Mouse (Mus musculus) limb, embryonic 10.5 days (tissue): Measurements from ENCODE around the gene Calm1. TPM values are rescaled to one million over a fixed set of nuclear protein-coding genes. Genes with fewer than 3 reads are reported as not detected.
A peak's percentile ranks its signal among the peaks of the same experiment; 100 is the strongest.

Experiments used
- DNase-seq: peaks from one replicate; pipeline ENCODE4 v3.0.0-alpha.2; 2017; ENCODE audit warnings: low spot score
- H3K27ac ChIP-seq: fragments of 300-500 bp; sonication (generic); 2 replicates; pipeline ENCODE4 v1.5.1; 2016; ENCODE audit warnings: mild to moderate bottlenecking
- H3K27me3 ChIP-seq: fragments of 300-500 bp; sonication (generic); 2 replicates; pipeline ENCODE4 v1.6.1; 2016; ENCODE audit warnings: low read depth, mild to moderate bottlenecking; ENCODE audit not compliant: poor library complexity, severe bottlenecking
- H3K36me3 ChIP-seq: fragments of 300-500 bp; sonication (generic); 2 replicates; pipeline ENCODE4 v1.6.1; 2016; ENCODE audit warnings: mild to moderate bottlenecking, moderate library complexity
- H3K4me1 ChIP-seq: fragments of 300-500 bp; sonication (generic); 2 replicates; pipeline ENCODE4 v1.6.1; 2016
- H3K4me3 ChIP-seq: fragments of 300-500 bp; sonication (generic); 2 replicates; pipeline ENCODE4 v1.5.1; 2016; ENCODE audit warnings: mild to moderate bottlenecking, moderate library complexity
- H3K9me3 ChIP-seq: fragments of 300-500 bp; sonication (generic); replicated peaks from 2 replicates; pipeline ENCODE4 v1.6.1; 2016; ENCODE audit warnings: mild to moderate bottlenecking
- WGBS: fragments of 180-500 bp; shearing (Covaris S2); methylation state at CpG from one replicate; pipeline ENCODE4 v1.1.7; 2016; 5-methylcytosine and 5-hydroxymethylcytosine counted together
- polyA plus RNA-seq: library from polyadenylated mRNA; unstranded; fragments of >200 nt; fragmentation: Nextera tagmentation; extraction: Ambion mirVana; gene quantifications from 2 replicates; pipeline ENCODE4 v1.2.1, GENCODE M21; 2016

The Calm1 gene
- polyA plus RNA-seq, 1 experiment from 2014 or later, result 1,121 TPM

GRCm38 (mm10) chr12:100201363-100201711 lies 2.1 kb downstream of the Calm1 start:
- no peaks in the 10 kb centered on the region for H3K27me3 ChIP-seq
- H3K4me1 ChIP-seq, result peaks cover 36% of the 10 kb centered on the region
- no peak for DNase-seq
- no peaks in the 10 kb centered on the region for H3K9me3 ChIP-seq
- H3K4me3 ChIP-seq, result peak overlapping the region; percentile 97
- no peak overlapping the region for H3K27ac ChIP-seq
- H3K36me3 ChIP-seq, result peaks cover 45% of the 10 kb centered on the region
- WGBS, result 72% methylated on average over 4 of the region's 4 CpGs

- Histone ChIP-seq H3K27me3 (no peaks in the 10 kb centered on the region), H3K4me1 (peaks cover 36% of the 10 kb centered on the region), H3K27ac (no peak overlapping the region), H3K36me3 (peaks cover 50% of the 10 kb centered on the region), H3K4me3 (peak overlapping the region; percentile 97), H3K9me3 (no peaks in the 10 kb centered on the region)
- WGBS, result 2% methylated on average over 13 of the region's 13 CpGs
- DNase-seq, result peak; percentile 92
These were observed 2.6 kb downstream of the Calm1 start for GRCm38 (mm10) chr12:100201838-100202237.

- Histone ChIP-seq H3K9me3 (no peaks in the 10 kb centered on the region), H3K4me3 (no peak overlapping the region), H3K36me3 (peaks cover 68% of the 10 kb centered on the region), H3K27ac (no peak overlapping the region), H3K4me1 (peaks cover 28% of the 10 kb centered on the region), H3K27me3 (no peaks in the 10 kb centered on the region)
- 84% methylated on average over 3 of the region's 3 CpGs for WGBS
- no peak for DNase-seq
These were observed 4.5 kb downstream of the Calm1 start for GRCm38 (mm10) chr12:100203759-100204158.

GRCm38 (mm10) chr12:100205156-100205555 lies 5.9 kb downstream of the Calm1 start:
- WGBS, result 95% methylated on average over 8 of the region's 8 CpGs
- Histone ChIP-seq H3K36me3 (peaks cover 82% of the 10 kb centered on the region), H3K9me3 (no peaks in the 10 kb centered on the region), H3K4me3 (no peak overlapping the region), H3K27ac (no peak overlapping the region), H3K27me3 (no peaks in the 10 kb centered on the region), H3K4me1 (peaks cover 22% of the 10 kb centered on the region)
- no peak for DNase-seq

- 89% methylated on average over 3 of the region's 3 CpGs for WGBS
- peaks cover 85% of the 10 kb centered on the region for H3K36me3 ChIP-seq
- no peak overlapping the region for H3K4me3 ChIP-seq
- H3K4me1 ChIP-seq, result peaks cover 9% of the 10 kb centered on the region
- no peak for DNase-seq
- no peaks in the 10 kb centered on the region for H3K27me3 ChIP-seq
- H3K9me3 ChIP-seq, result no peaks in the 10 kb centered on the region
- H3K27ac ChIP-seq, result no peak overlapping the region
These were observed 7.3 kb downstream of the Calm1 start for GRCm38 (mm10) chr12:100206521-100206920.

DNA sequence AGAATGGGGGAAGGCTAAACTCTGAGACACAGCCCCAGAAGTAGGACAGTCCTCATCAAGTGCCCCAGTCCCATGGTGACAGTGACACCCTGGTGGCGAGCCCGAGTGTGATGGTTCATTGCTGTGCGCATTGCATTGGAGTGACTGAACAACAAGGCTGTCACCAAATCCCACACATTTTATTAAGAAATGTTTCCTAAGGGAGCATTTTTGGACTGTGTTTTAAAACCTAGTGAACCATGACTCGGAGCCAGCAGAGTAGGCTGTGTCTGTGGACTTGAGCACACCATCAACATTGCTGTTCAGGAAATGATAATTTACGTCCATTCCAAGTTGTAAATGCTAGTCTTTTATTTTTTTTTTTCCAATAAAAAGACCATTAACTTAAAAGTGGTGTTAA lies 7.7 kb downstream of the Calm1 start:
- peaks cover 84% of the 10 kb centered on the region for H3K36me3 ChIP-seq
- no peak overlapping the region for H3K4me3 ChIP-seq
- peaks cover 5% of the 10 kb centered on the region for H3K4me1 ChIP-seq
- no peak for DNase-seq
- no peaks in the 10 kb centered on the region for H3K9me3 ChIP-seq
- 92% methylated on average over 5 of the region's 5 CpGs for WGBS
- H3K27ac ChIP-seq, result no peak overlapping the region
- no peaks in the 10 kb centered on the region for H3K27me3 ChIP-seq

- Histone ChIP-seq H3K27me3 (no peaks in the 10 kb centered on the region), H3K4me3 (no peak overlapping the region), H3K27ac (no peak overlapping the region), H3K36me3 (peaks cover 54% of the 10 kb centered on the region), H3K9me3 (no peaks in the 10 kb centered on the region; the same call in 1 of the 2 replicates), H3K4me1 (no peaks in the 10 kb centered on the region)
- DNase-seq, result no peak
- 91% methylated on average over 10 of the region's 10 CpGs for WGBS
These were observed 10.7 kb downstream of the Calm1 start for GRCm38 (mm10) chr12:100209701-100210478.

DNA sequence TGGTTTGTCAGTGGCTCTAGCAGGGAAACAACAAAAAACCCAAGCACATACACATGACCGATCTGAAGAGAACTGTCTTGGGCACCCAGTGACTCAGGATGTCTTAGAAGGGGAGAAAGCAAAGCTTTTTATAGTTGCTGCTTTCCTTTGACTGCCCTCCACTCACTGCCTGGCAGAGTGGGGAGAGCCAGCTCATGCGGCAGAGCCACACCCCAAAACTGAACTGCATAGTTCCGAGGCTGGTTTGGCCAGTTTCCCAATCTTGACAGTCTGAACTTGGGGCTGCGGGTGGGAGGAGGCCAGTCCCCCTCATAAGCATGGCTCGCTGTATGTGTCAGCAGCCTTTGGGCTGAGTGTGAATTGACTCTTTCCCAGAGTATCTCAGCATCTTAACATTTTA lies 11.7 kb downstream of the Calm1 start:
- WGBS, result 70% methylated on average over 5 of the region's 5 CpGs
- DNase-seq, result no peak

GRCm38 (mm10) chr12:100211453-100212185 lies 12.4 kb downstream of the Calm1 start:
- no peak for DNase-seq

More for the DNA sequence above, 11.7 kb downstream of the Calm1 start:
- Histone ChIP-seq H3K9me3 (no peaks in the 10 kb centered on the region; the same call in 1 of the 2 replicates), H3K4me1 (no peaks in the 10 kb centered on the region), H3K4me3 (no peak overlapping the region), H3K27me3 (no peaks in the 10 kb centered on the region), H3K36me3 (peaks cover 44% of the 10 kb centered on the region), H3K27ac (no peak overlapping the region)

GRCm38 (mm10) chr12:100212397-100212796 lies 13.2 kb downstream of the Calm1 start:
- no peak for DNase-seq
- no peak overlapping the region for H3K27ac ChIP-seq
- 58% methylated on average over 3 of the region's 3 CpGs for WGBS

More at GRCm38 (mm10) chr12:100211453-100212185, 12.4 kb downstream of the Calm1 start:
- Histone ChIP-seq H3K27me3 (no peaks in the 10 kb centered on the region), H3K36me3 (peaks cover 37% of the 10 kb centered on the region), H3K27ac (no peak overlapping the region), H3K9me3 (no peaks in the 10 kb centered on the region; the same call in 1 of the 2 replicates), H3K4me1 (no peaks in the 10 kb centered on the region), H3K4me3 (no peak overlapping the region)
- WGBS, result 87% methylated on average over 5 of the region's 5 CpGs

GRCm38 (mm10) chr12:100213162-100213561 lies 13.9 kb downstream of the Calm1 start:
- Histone ChIP-seq H3K27me3 (no peaks in the 10 kb centered on the region), H3K4me1 (no peaks in the 10 kb centered on the region), H3K9me3 (no peaks in the 10 kb centered on the region; the same call in 1 of the 2 replicates), H3K36me3 (peaks cover 22% of the 10 kb centered on the region), H3K4me3 (no peak overlapping the region), H3K27ac (no peak overlapping the region)
- DNase-seq, result no peak
- WGBS, result 94% methylated on average over 2 of the region's 2 CpGs

More at GRCm38 (mm10) chr12:100212397-100212796, 13.2 kb downstream of the Calm1 start:
- no peaks in the 10 kb centered on the region for H3K4me1 ChIP-seq
- peaks cover 29% of the 10 kb centered on the region for H3K36me3 ChIP-seq
- H3K4me3 ChIP-seq, result no peak overlapping the region
- no peaks in the 10 kb centered on the region for H3K27me3 ChIP-seq
- no peaks in the 10 kb centered on the region; the same call in 1 of the 2 replicates for H3K9me3 ChIP-seq

- no peaks in the 10 kb centered on the region; the same call in 1 of the 2 replicates for H3K9me3 ChIP-seq
- H3K27me3 ChIP-seq, result no peaks in the 10 kb centered on the region
- peaks cover 13% of the 10 kb centered on the region for H3K36me3 ChIP-seq
- no peak overlapping the region for H3K4me3 ChIP-seq
- H3K27ac ChIP-seq, result no peak overlapping the region
- no peaks in the 10 kb centered on the region for H3K4me1 ChIP-seq
- DNase-seq, result no peak
- WGBS, result 95% methylated on average over 10 of the region's 10 CpGs
These were observed 14.9 kb downstream of the Calm1 start for GRCm38 (mm10) chr12:100214156-100214555.

DNA sequence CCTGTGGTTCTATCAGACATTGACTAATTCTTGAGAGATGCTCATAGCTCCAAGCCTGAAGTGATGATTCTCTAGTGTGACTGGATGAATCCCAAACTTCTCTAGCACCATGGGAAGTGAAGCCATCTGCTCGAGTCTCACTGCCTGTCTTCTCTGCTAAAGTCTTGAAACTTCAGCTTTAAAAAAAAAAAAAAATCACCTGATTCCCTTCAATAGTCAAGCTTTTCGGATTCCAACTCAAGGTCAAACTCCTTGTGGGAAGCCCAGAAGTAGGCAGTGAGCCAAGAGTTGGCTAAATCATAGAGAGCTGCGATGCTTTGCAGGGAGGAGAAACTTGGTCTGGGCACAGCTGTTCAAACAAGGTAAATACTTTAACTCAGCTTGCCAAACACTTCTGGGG lies 15.5 kb downstream of the Calm1 start:
- Histone ChIP-seq H3K9me3 (no peaks in the 10 kb centered on the region; the same call in 1 of the 2 replicates), H3K4me1 (no peaks in the 10 kb centered on the region), H3K36me3 (peaks cover 7% of the 10 kb centered on the region), H3K4me3 (no peak overlapping the region), H3K27ac (no peak overlapping the region), H3K27me3 (no peaks in the 10 kb centered on the region)
- DNase-seq, result no peak
- WGBS, result 93% methylated on average over 3 of the region's 3 CpGs
